Mouse (Mus musculus) brain, embryonic 18.5 days (tissue): ENCODE measurements around the gene Clec4n.
"Not testable (repeated sequence)": the region's sequence is repeated elsewhere in the genome, so short reads cannot be mapped to it uniquely, and the experiment has no call there.

Source experiments
- DNase-seq: peaks from one replicate; pipeline ENCODE4 v3.0.0-alpha.2; 2012; ENCODE audit warnings: low read depth, low spot score

The Clec4n gene

GRCm38 (mm10) chr6:123229644-123230043 is at the start of gene Clec4n:
Gene Clec4n (plus strand): TSS chr6:123229843.
- no peak for DNase-seq

GRCm38 (mm10) chr6:123184862-123185261 is 44.8 kb upstream of the Clec4n start:
- DNase-seq, result not testable (repeated sequence)

GRCm38 (mm10) chr6:123207187-123208076 is 22.2 kb upstream of the Clec4n start:
- no peak for DNase-seq

- not testable (repeated sequence) for DNase-seq
Measured at GRCm38 (mm10) chr6:123208077-123208439, 21.6 kb upstream of the Clec4n start.

- no peak for DNase-seq
Measured at GRCm38 (mm10) chr6:123211726-123212125, 17.9 kb upstream of the Clec4n start.

GRCm38 (mm10) chr6:123227519-123228166 is 2.0 kb upstream of the Clec4n start:
- DNase-seq, result no peak

- DNase-seq, result no peak
Measured at GRCm38 (mm10) chr6:123231149-123231548, 1.5 kb downstream of the Clec4n start.

GRCm38 (mm10) chr6:123237582-123237981 is 7.9 kb downstream of the Clec4n start:
- no peak for DNase-seq

GRCm38 (mm10) chr6:123244201-123244600 is 14.6 kb downstream of the Clec4n start:
- DNase-seq, result no peak

GRCm38 (mm10) chr6:123248862-123249261 is 19.2 kb downstream of the Clec4n start:
- not testable (repeated sequence) for DNase-seq

- no peak for DNase-seq
Measured at GRCm38 (mm10) chr6:123252735-123253134, 23.1 kb downstream of the Clec4n start.

GRCm38 (mm10) chr6:123258946-123259345 is 29.3 kb downstream of the Clec4n start:
- DNase-seq, result no peak

GRCm38 (mm10) chr6:123259889-123260603 is 30.4 kb downstream of the Clec4n start:
- DNase-seq, result no peak

GRCm38 (mm10) chr6:123260868-123261267 is 31.2 kb downstream of the Clec4n start:
- no peak for DNase-seq

GRCm38 (mm10) chr6:123261555-123262161 is 32.0 kb downstream of the Clec4n start, which contains the start of gene Clec4d:
Gene Clec4d (plus strand): TSS chr6:123262111.
- DNase-seq, result no peak

GRCm38 (mm10) chr6:123264194-123264593 is 34.6 kb downstream of the Clec4n start:
- DNase-seq, result no peak

GRCm38 (mm10) chr6:123265809-123266208 is 36.2 kb downstream of the Clec4n start:
- no peak for DNase-seq

GRCm38 (mm10) chr6:123266945-123267344 is 37.3 kb downstream of the Clec4n start:
- no peak for DNase-seq

GRCm38 (mm10) chr6:123279443-123279842 is 49.8 kb downstream of the Clec4n start:
- no peak for DNase-seq

GRCm38 (mm10) chr6:123286311-123286710 is 56.7 kb downstream of the Clec4n start:
- no peak for DNase-seq

- DNase-seq, result no peak
Measured at GRCm38 (mm10) chr6:123288931-123289330, 59.3 kb downstream of the Clec4n start.

GRCm38 (mm10) chr6:123289753-123290152 is 60.1 kb downstream of the Clec4n start, which contains the start of gene Clec4e:
Gene Clec4e (minus strand): TSS chr6:123289870.
- no peak for DNase-seq
